Mouse (Mus musculus): Measurements from ENCODE around the gene Daam2. TPM values are rescaled to one million over a fixed set of nuclear protein-coding genes. Genes with fewer than 3 reads are reported as not detected.
A peak's percentile ranks its signal among the peaks of the same experiment; 100 is the strongest.

Gene Daam2
- polyA plus RNA-seq, 1 experiment from 2014 or later, result 0.82 TPM

- no peak for DNase-seq (ENCODE audit: low spot score, missing footprints)
- WGBS, result 87% methylated on average over 6 of the region's 6 CpGs
- Histone ChIP-seq H3K9me3 (ENCODE audit: control insufficient read depth, low read length) (no peaks in the 10 kb centered on the region), H3K4me2 (no peak overlapping the region), H3K27ac (ENCODE audit: low read depth, low read length) (no peak overlapping the region), H3K27me3 (ENCODE audit: control insufficient read depth, insufficient read depth, low read length) (no peaks in the 10 kb centered on the region), H3K9ac (ENCODE audit: low read length) (no peak overlapping the region), H3K4me1 (ENCODE audit: control insufficient read depth, insufficient read depth, low read length) (no peaks in the 10 kb centered on the region), H3K4me3 (ENCODE audit: low read depth, low read length) (no peak overlapping the region), H3K36me3 (ENCODE audit: control insufficient read depth, insufficient read depth, low read length) (no peaks in the 10 kb centered on the region; the same call in 1 of the 2 replicates)
- no peak for ATAC-seq (ENCODE audit: low FRiP score)
Measured at GRCm38 (mm10) chr17:49436631-49437030, 127.5 kb downstream of the Daam2 start.

- H3K36me3 ChIP-seq (ENCODE audit: control insufficient read depth, insufficient read depth, low read length), result no peaks in the 10 kb centered on the region; the same call in 1 of the 2 replicates
- 91% methylated on average over 10 of the region's 10 CpGs for WGBS
Measured at GRCm38 (mm10) chr17:49435081-49435480, 129.1 kb downstream of the Daam2 start.

GRCm38 (mm10) chr17:49434236-49434635 is 129.9 kb downstream of the Daam2 start:
- Histone ChIP-seq H3K4me3 (ENCODE audit: low read depth, low read length) (no peak overlapping the region), H3K27ac (ENCODE audit: low read depth, low read length) (no peak overlapping the region), H3K4me2 (no peak overlapping the region), H3K4me1 (ENCODE audit: control insufficient read depth, insufficient read depth, low read length) (peaks cover under 1% of the 10 kb centered on the region), H3K36me3 (ENCODE audit: control insufficient read depth, insufficient read depth, low read length) (no peaks in the 10 kb centered on the region; the same call in 1 of the 2 replicates), H3K9me3 (ENCODE audit: control insufficient read depth, low read length) (no peaks in the 10 kb centered on the region), H3K9ac (ENCODE audit: low read length) (no peak overlapping the region), H3K27me3 (ENCODE audit: control insufficient read depth, insufficient read depth, low read length) (no peaks in the 10 kb centered on the region)
- WGBS, result 75% methylated on average over 6 of the region's 6 CpGs
- ATAC-seq (ENCODE audit: low FRiP score), result no peak
- no peak for DNase-seq (ENCODE audit: low spot score, missing footprints)

More at GRCm38 (mm10) chr17:49435081-49435480, 129.1 kb downstream of the Daam2 start:
- no peaks in the 10 kb centered on the region for H3K9me3 ChIP-seq (ENCODE audit: control insufficient read depth, low read length)
- H3K4me1 ChIP-seq (ENCODE audit: control insufficient read depth, insufficient read depth, low read length), result no peaks in the 10 kb centered on the region
- DNase-seq (ENCODE audit: low spot score, missing footprints) (no peak), ATAC-seq (ENCODE audit: low FRiP score) (no peak)
- H3K27ac ChIP-seq (ENCODE audit: low read depth, low read length), result no peak overlapping the region
- H3K27me3 ChIP-seq (ENCODE audit: control insufficient read depth, insufficient read depth, low read length), result no peaks in the 10 kb centered on the region
- H3K4me3 ChIP-seq (ENCODE audit: low read depth, low read length), result no peak overlapping the region
- H3K4me2 ChIP-seq, result no peak overlapping the region
- no peak overlapping the region for H3K9ac ChIP-seq (ENCODE audit: low read length)

- Histone ChIP-seq H3K9me3 (ENCODE audit: control insufficient read depth, low read length) (no peaks in the 10 kb centered on the region), H3K4me2 (no peak overlapping the region), H3K27me3 (ENCODE audit: control insufficient read depth, insufficient read depth, low read length) (no peaks in the 10 kb centered on the region), H3K36me3 (ENCODE audit: control insufficient read depth, insufficient read depth, low read length) (no peaks in the 10 kb centered on the region; the same call in 1 of the 2 replicates), H3K9ac (ENCODE audit: low read length) (no peak overlapping the region), H3K27ac (ENCODE audit: low read depth, low read length) (no peak overlapping the region), H3K4me3 (ENCODE audit: low read depth, low read length) (no peak overlapping the region), H3K4me1 (ENCODE audit: control insufficient read depth, insufficient read depth, low read length) (peaks cover 6% of the 10 kb centered on the region)
- ATAC-seq (ENCODE audit: low FRiP score) (no peak), DNase-seq (ENCODE audit: low spot score, missing footprints) (no peak)
- 98% methylated on average over 6 of the region's 6 CpGs for WGBS
Measured at GRCm38 (mm10) chr17:49433071-49433470, 131.1 kb downstream of the Daam2 start.

- H3K27me3 ChIP-seq (ENCODE audit: control insufficient read depth, insufficient read depth, low read length), result no peaks in the 10 kb centered on the region
- H3K36me3 ChIP-seq (ENCODE audit: control insufficient read depth, insufficient read depth, low read length), result no peaks in the 10 kb centered on the region; the same call in 1 of the 2 replicates
- no peak overlapping the region for H3K9ac ChIP-seq (ENCODE audit: low read length)
- H3K4me1 ChIP-seq (ENCODE audit: control insufficient read depth, insufficient read depth, low read length), result peaks cover 6% of the 10 kb centered on the region
- DNase-seq (ENCODE audit: low spot score, missing footprints), result no peak
- no peaks in the 10 kb centered on the region for H3K9me3 ChIP-seq (ENCODE audit: control insufficient read depth, low read length)
- no peak overlapping the region for H3K27ac ChIP-seq (ENCODE audit: low read depth, low read length)
- WGBS, result 85% methylated on average over 4 of the region's 4 CpGs
- H3K4me3 ChIP-seq (ENCODE audit: low read depth, low read length), result no peak overlapping the region
- H3K4me2 ChIP-seq, result no peak overlapping the region
- ATAC-seq (ENCODE audit: low FRiP score), result no peak
Measured at GRCm38 (mm10) chr17:49432071-49432711, 132.0 kb downstream of the Daam2 start.

GRCm38 (mm10) chr17:49431176-49431575 is 133.0 kb downstream of the Daam2 start:
- WGBS, result 89% methylated on average over 6 of the region's 6 CpGs

GRCm38 (mm10) chr17:49430136-49430535 is 134.0 kb downstream of the Daam2 start:
- WGBS, result 85% methylated on average over 6 of the region's 6 CpGs
- no peak overlapping the region for H3K9ac ChIP-seq (ENCODE audit: low read length)

More at GRCm38 (mm10) chr17:49431176-49431575, 133.0 kb downstream of the Daam2 start:
- Histone ChIP-seq H3K4me2 (no peak overlapping the region), H3K27ac (ENCODE audit: low read depth, low read length) (no peak overlapping the region), H3K36me3 (ENCODE audit: control insufficient read depth, insufficient read depth, low read length) (no peaks in the 10 kb centered on the region; the same call in 1 of the 2 replicates), H3K27me3 (ENCODE audit: control insufficient read depth, insufficient read depth, low read length) (no peaks in the 10 kb centered on the region), H3K4me3 (ENCODE audit: low read depth, low read length) (no peak overlapping the region), H3K4me1 (ENCODE audit: control insufficient read depth, insufficient read depth, low read length) (peaks cover 6% of the 10 kb centered on the region), H3K9ac (ENCODE audit: low read length) (no peak overlapping the region), H3K9me3 (ENCODE audit: control insufficient read depth, low read length) (no peaks in the 10 kb centered on the region)
- no peak for DNase-seq (ENCODE audit: low spot score, missing footprints)
- no peak for ATAC-seq (ENCODE audit: low FRiP score)

GRCm38 (mm10) chr17:49429471-49430129 is 134.5 kb downstream of the Daam2 start:
- no peak overlapping the region for H3K4me2 ChIP-seq
- no peaks in the 10 kb centered on the region for H3K36me3 ChIP-seq (ENCODE audit: control insufficient read depth, insufficient read depth, low read length)
- DNase-seq (ENCODE audit: low spot score, missing footprints) (no peak), ATAC-seq (ENCODE audit: low FRiP score) (no peak)
- H3K9ac ChIP-seq (ENCODE audit: low read length), result no peak overlapping the region
- H3K9me3 ChIP-seq (ENCODE audit: control insufficient read depth, low read length), result no peaks in the 10 kb centered on the region
- no peaks in the 10 kb centered on the region for H3K27me3 ChIP-seq (ENCODE audit: control insufficient read depth, insufficient read depth, low read length)
- no peak overlapping the region for H3K4me3 ChIP-seq (ENCODE audit: low read depth, low read length)
- H3K4me1 ChIP-seq (ENCODE audit: control insufficient read depth, insufficient read depth, low read length), result peaks cover 6% of the 10 kb centered on the region
- 94% methylated on average over 6 of the region's 6 CpGs for WGBS
- no peak overlapping the region for H3K27ac ChIP-seq (ENCODE audit: low read depth, low read length)

More at GRCm38 (mm10) chr17:49430136-49430535, 134.0 kb downstream of the Daam2 start:
- no peaks in the 10 kb centered on the region for H3K9me3 ChIP-seq (ENCODE audit: control insufficient read depth, low read length)
- no peak overlapping the region for H3K4me2 ChIP-seq
- ATAC-seq (ENCODE audit: low FRiP score) (no peak), DNase-seq (ENCODE audit: low spot score, missing footprints) (no peak)
- H3K36me3 ChIP-seq (ENCODE audit: control insufficient read depth, insufficient read depth, low read length), result no peaks in the 10 kb centered on the region
- H3K27me3 ChIP-seq (ENCODE audit: control insufficient read depth, insufficient read depth, low read length), result no peaks in the 10 kb centered on the region
- peaks cover 6% of the 10 kb centered on the region for H3K4me1 ChIP-seq (ENCODE audit: control insufficient read depth, insufficient read depth, low read length)
- no peak overlapping the region for H3K4me3 ChIP-seq (ENCODE audit: low read depth, low read length)
- H3K27ac ChIP-seq (ENCODE audit: low read depth, low read length), result no peak overlapping the region

GRCm38 (mm10) chr17:49428751-49429415 is 135.3 kb downstream of the Daam2 start:
- no peaks in the 10 kb centered on the region for H3K27me3 ChIP-seq (ENCODE audit: control insufficient read depth, insufficient read depth, low read length)
- WGBS, result 76% methylated on average over 13 of the region's 13 CpGs

More at GRCm38 (mm10) chr17:49428751-49429415, 135.3 kb downstream of the Daam2 start:
- Histone ChIP-seq H3K9me3 (ENCODE audit: control insufficient read depth, low read length) (no peaks in the 10 kb centered on the region), H3K27ac (ENCODE audit: low read depth, low read length) (no peak overlapping the region), H3K9ac (ENCODE audit: low read length) (peak overlapping the region; percentile 82), H3K4me1 (ENCODE audit: control insufficient read depth, insufficient read depth, low read length) (peaks cover 6% of the 10 kb centered on the region), H3K36me3 (ENCODE audit: control insufficient read depth, insufficient read depth, low read length) (no peaks in the 10 kb centered on the region), H3K4me2 (peak overlapping the region; percentile 80), H3K4me3 (ENCODE audit: low read depth, low read length) (peak overlapping the region; percentile 67)
- ATAC-seq (ENCODE audit: low FRiP score), result no peak
- peak; percentile 85 for DNase-seq (ENCODE audit: low spot score, missing footprints)

All from midbrain, embryonic 11.5 days (tissue).